Mouse (Mus musculus) lung, postnatal 0 days (tissue): ENCODE measurements around the gene Trim15. TPM values are rescaled to one million over a fixed set of nuclear protein-coding genes. Genes with fewer than 3 reads are reported as not detected.
A peak's percentile ranks its signal among the peaks of the same experiment; 100 is the strongest.

Source experiments
- ATAC-seq: fragments of 200-750 bp; cut with Nextera tagmentation; 2 replicates; pipeline ENCODE4 v1.8.0; 2017; ENCODE audit warnings: moderate library complexity
- DNase-seq: peaks from one replicate; pipeline ENCODE4 v3.0.0-alpha.2; 2016; ENCODE audit warnings: low spot score
- H3K27ac ChIP-seq: fragments of 300-500 bp; sonication (generic); 2 replicates; pipeline ENCODE4 v1.5.1; 2014; ENCODE audit warnings: antibody characterized with exemption, mild to moderate bottlenecking, low read length, mixed read lengths
- H3K27me3 ChIP-seq: fragments of 300-500 bp; sonication (generic); replicated peaks from 2 replicates; pipeline ENCODE4 v1.6.1; 2014; ENCODE audit warnings: low read length, mixed read lengths; ENCODE audit not compliant: insufficient read depth
- H3K36me3 ChIP-seq: fragments of 300-500 bp; sonication (generic); 2 replicates; pipeline ENCODE4 v1.6.1; 2014; ENCODE audit warnings: low read length, mixed read lengths; ENCODE audit not compliant: insufficient read depth
- H3K4me1 ChIP-seq: fragments of 300-500 bp; sonication (generic); 2 replicates; pipeline ENCODE4 v1.6.1; 2014; ENCODE audit warnings: antibody characterized with exemption, low read depth, low read length, mixed read lengths; ENCODE audit not compliant: insufficient read depth
- H3K4me2 ChIP-seq: fragments of 300-500 bp; sonication (generic); replicated peaks from 2 replicates; pipeline ENCODE4 v1.6.1; 2014; ENCODE audit warnings: low read depth, mild to moderate bottlenecking, low read length, moderate library complexity, mixed read lengths
- H3K4me3 ChIP-seq: fragments of 300-500 bp; sonication (generic); 2 replicates; pipeline ENCODE4 v1.5.1; 2014; ENCODE audit warnings: low read depth, low read length
- H3K9ac ChIP-seq: fragments of 300-500 bp; sonication (generic); replicated peaks from 2 replicates; pipeline ENCODE4 v1.6.1; 2014; ENCODE audit warnings: low read depth, mild to moderate bottlenecking
- H3K9me3 ChIP-seq: fragments of 300-500 bp; sonication (generic); 2 replicates; pipeline ENCODE4 v1.6.1; 2016; ENCODE audit warnings: low read length, mixed read lengths
- CTCF ChIP-seq: IDR thresholded peaks from 2 replicates; pipeline ENCODE4 v1.5.1; 2016; ENCODE audit warnings: antibody characterized with exemption, mild to moderate bottlenecking
- EP300 ChIP-seq: IDR thresholded peaks from 2 replicates; pipeline ENCODE4 v1.6.1; 2016; ENCODE audit warnings: antibody characterized with exemption, mild to moderate bottlenecking, control low read depth
- WGBS: fragments of 180-500 bp; shearing (Covaris S2); extraction: QIAGEN DNeasy Blood & Tissue Kit; methylation state at CpG from one replicate; pipeline ENCODE4 v1.1.7; 2014; 5-methylcytosine and 5-hydroxymethylcytosine counted together
- polyA plus RNA-seq: library from polyadenylated mRNA; unstranded; fragments of >200 nt; fragmentation: Nextera tagmentation; extraction: Ambion mirVana; gene quantifications from 2 replicates; pipeline ENCODE4 v1.2.1, GENCODE M21; 2015

The Trim15 gene
- polyA plus RNA-seq, 1 experiment from 2014 or later, result 0.14 TPM

GRCm38 (mm10) chr17:36844286-36844719, 22.7 kb downstream of the Trim15 start:
- Histone ChIP-seq H3K36me3 (no peaks in the 10 kb centered on the region), H3K9ac (no peak overlapping the region), H3K4me1 (no peaks in the 10 kb centered on the region; the same call in 1 of the 2 replicates), H3K4me3 (no peak overlapping the region), H3K27ac (no peak overlapping the region), H3K4me2 (no peak overlapping the region), H3K9me3 (no peaks in the 10 kb centered on the region), H3K27me3 (no peaks in the 10 kb centered on the region)
- DNase-seq, result peak; percentile 15
- no peak for ATAC-seq
- TF ChIP-seq EP300 (no peak), CTCF (no peak)

- no peaks in the 10 kb centered on the region; the same call in 1 of the 2 replicates for H3K4me1 ChIP-seq
- ATAC-seq (no peak), DNase-seq (no peak)
- TF ChIP-seq EP300, result no peak
- no peak for TF ChIP-seq CTCF
- no peaks in the 10 kb centered on the region for H3K36me3 ChIP-seq
- no peak overlapping the region for H3K4me3 ChIP-seq
- H3K9ac ChIP-seq, result no peak overlapping the region
- no peak overlapping the region for H3K4me2 ChIP-seq
- H3K27me3 ChIP-seq, result no peaks in the 10 kb centered on the region
- H3K9me3 ChIP-seq, result no peaks in the 10 kb centered on the region
- no peak overlapping the region for H3K27ac ChIP-seq
- 81% methylated on average over 7 of the region's 7 CpGs for WGBS
These were observed 23.3 kb downstream of the Trim15 start for GRCm38 (mm10) chr17:36843696-36844095.

GRCm38 (mm10) chr17:36840961-36841445, 26.0 kb downstream of the Trim15 start:
- ATAC-seq, result no peak

GRCm38 (mm10) chr17:36839931-36840330, 27.1 kb downstream of the Trim15 start:
- ATAC-seq, result no peak
- TF ChIP-seq CTCF, result no peak
- Histone ChIP-seq H3K4me1 (peaks cover 4% of the 10 kb centered on the region; the same call in 1 of the 2 replicates), H3K9ac (no peak overlapping the region), H3K36me3 (no peaks in the 10 kb centered on the region), H3K4me2 (no peak overlapping the region), H3K4me3 (no peak overlapping the region), H3K27me3 (no peaks in the 10 kb centered on the region), H3K9me3 (no peaks in the 10 kb centered on the region), H3K27ac (no peak overlapping the region)
- no peak for DNase-seq
- 78% methylated on average over 3 of the region's 3 CpGs for WGBS

More at GRCm38 (mm10) chr17:36840961-36841445, 26.0 kb downstream of the Trim15 start:
- Histone ChIP-seq H3K36me3 (no peaks in the 10 kb centered on the region), H3K4me3 (no peak overlapping the region), H3K4me1 (peaks cover 4% of the 10 kb centered on the region; the same call in 1 of the 2 replicates), H3K27me3 (no peaks in the 10 kb centered on the region), H3K9ac (no peak overlapping the region), H3K27ac (no peak overlapping the region), H3K9me3 (no peaks in the 10 kb centered on the region), H3K4me2 (no peak overlapping the region)
- peak; percentile 47; the same call in 1 of the 2 replicates for TF ChIP-seq EP300
- TF ChIP-seq CTCF, result no peak
- DNase-seq, result peak; percentile 21

GRCm38 (mm10) chr17:36839001-36839400, 28.0 kb downstream of the Trim15 start:
- WGBS, result 78% methylated on average over 5 of the region's 5 CpGs
- Histone ChIP-seq H3K4me2 (no peak overlapping the region), H3K9me3 (no peaks in the 10 kb centered on the region), H3K36me3 (no peaks in the 10 kb centered on the region), H3K27ac (no peak overlapping the region), H3K27me3 (no peaks in the 10 kb centered on the region), H3K4me3 (no peak overlapping the region), H3K9ac (no peak overlapping the region), H3K4me1 (peaks cover 4% of the 10 kb centered on the region; the same call in 1 of the 2 replicates)
- TF ChIP-seq EP300 (no peak), CTCF (no peak)
- DNase-seq, result no peak
- no peak for ATAC-seq

GRCm38 (mm10) chr17:36836874-36837647, 29.9 kb downstream of the Trim15 start, which contains the start of gene Trim26:
Gene Trim26, plus strand, starts transcription at chr17:36837134.
- Histone ChIP-seq H3K4me3 (peak within 1 kb of the TSS; percentile 75), H3K36me3 (no peaks in the 10 kb centered on the region), H3K4me1 (peaks cover 4% of the 10 kb centered on the region; the same call in 1 of the 2 replicates), H3K27me3 (no peaks in the 10 kb centered on the region), H3K4me2 (peak within 1 kb of the TSS; percentile 66), H3K9me3 (no peaks in the 10 kb centered on the region), H3K27ac (peak within 1 kb of the TSS; percentile 98), H3K9ac (peak within 1 kb of the TSS; percentile 74)
- peak; percentile 98 for ATAC-seq
- TF ChIP-seq EP300 (no peak), CTCF (no peak)
- peak; percentile 99 for DNase-seq
- WGBS, result under 1% methylated on average over 55 of the region's 58 CpGs
